Mouse (Mus musculus) brain, adult 10 weeks (tissue): ENCODE data around the gene Cpped1. TPM values are rescaled to one million over a fixed set of nuclear protein-coding genes. Genes with fewer than 3 reads are reported as not detected.

ENCODE experiments used
- polyA plus RNA-seq: library from polyadenylated mRNA; stranded (reverse); fragments of 350-450 nt; fragmentation: Illumina TruSeq; extraction: RNeasy Lipid Tissue Mini Kit (QIAGEN cat#74804); gene quantifications from one replicate; pipeline ENCODE4 v1.2.3, GENCODE M21; 2015; ENCODE audit warnings: low read depth, low replicate concordance

Cpped1 gene
- 41.1 TPM for polyA plus RNA-seq

DNA sequence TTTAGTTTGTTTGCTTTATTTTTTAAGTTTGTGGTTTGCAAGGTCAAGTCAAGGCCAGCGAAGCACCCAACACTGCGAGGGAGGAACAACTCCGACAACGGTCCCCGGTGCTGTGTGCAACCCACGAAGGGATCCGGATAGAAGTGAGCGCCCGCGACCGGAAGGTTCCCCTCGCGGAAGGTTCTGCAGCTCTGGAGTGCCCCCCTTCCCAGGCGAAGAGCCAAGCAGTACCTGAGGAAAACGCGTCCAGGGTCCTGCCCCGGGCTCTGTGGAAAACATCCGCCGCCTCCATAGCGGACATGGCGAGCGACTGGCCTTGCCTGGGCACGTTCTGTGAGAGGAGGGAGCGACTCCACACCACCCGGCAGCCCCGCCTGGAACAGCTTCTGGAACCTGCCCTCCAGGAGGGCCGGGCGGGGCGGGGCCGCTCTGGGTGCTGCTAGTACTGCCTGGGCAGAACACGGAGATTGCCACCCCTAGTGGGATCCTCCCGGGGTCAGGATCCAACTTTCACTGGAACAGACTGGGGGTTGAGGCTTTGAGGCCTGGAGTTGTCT is at the start of gene Cpped1:
Cpped1 (minus strand) TSS at position 411 of the 557 bp plus-strand sequence.

Other genes starting within 250 kb of the Cpped1 start
- 36.7 TPM for gene Shisa9, start 74.7 kb upstream of the Cpped1 start, polyA plus RNA-seq